Mouse (Mus musculus): ENCODE measurements at regions not wholly inside any gene's neighbourhood (a gene's known extent, or its start where the extent isn't known, plus 50 kb on each side); places are given as distances from the start of the nearest gene placed in this dataset.

DNA sequence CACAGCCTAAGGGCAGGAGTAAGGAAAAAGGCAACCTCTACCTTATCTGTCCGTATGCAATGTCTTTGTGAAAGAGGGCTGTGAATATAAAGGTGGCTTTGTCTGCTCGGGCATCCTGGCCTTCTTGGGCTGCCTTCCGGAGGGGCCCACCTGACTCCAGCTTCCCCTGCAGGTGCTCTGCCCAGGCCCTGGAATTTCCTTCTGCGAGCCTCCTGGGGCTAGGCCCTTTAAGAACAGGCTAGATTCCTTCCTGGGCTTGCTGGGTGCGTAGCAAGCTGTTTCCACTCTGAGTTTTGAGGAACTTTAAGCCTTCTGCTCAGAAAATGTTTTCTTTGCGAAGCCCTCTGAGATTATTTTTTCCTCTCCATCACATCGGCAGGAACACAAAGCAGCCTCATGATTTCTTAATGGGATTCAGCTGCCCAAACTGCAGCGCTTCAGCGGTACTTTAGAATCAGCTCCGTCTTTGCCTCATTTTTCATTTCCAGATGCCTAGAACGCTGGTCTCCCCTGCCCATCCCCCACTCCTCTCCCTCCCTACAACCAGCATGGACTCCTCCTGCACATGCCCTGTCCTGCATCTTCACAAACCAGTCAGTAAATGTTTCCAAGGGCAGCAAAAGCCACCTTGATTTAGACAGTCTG, 72.9 kb upstream of the Frmd6 start:
- peak; percentile 14 to 16 for DNase-seq (ENCODE audit: low spot score in 2 of 2)

- no peak for DNase-seq (ENCODE audit: low spot score in 2 of 2)
These were observed 72.4 kb upstream of the Frmd6 start for GRCm38 (mm10) chr12:70752911-70753290.

DNA sequence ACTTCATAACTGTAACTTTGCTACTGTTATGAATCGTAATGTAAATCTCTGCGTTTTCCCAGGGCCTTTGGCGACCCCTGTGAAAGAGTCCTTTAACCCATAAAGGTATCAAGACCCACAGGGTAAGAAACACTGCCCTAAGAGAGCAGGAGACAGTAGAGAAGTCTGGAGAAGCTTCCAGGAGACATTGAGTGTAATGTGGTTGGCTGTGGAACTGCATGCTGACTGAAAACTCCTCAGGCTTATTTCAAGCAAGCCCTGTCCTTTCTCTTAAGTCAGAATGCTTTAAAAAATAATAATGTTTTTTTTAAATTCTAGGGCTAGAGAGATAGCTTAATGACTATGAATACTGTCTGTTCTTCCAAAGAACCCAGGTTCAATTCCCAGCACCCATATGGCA, 71.9 kb upstream of the Frmd6 start:
- DNase-seq (ENCODE audit: low spot score in 2 of 2) = no peak

- no peak for DNase-seq (ENCODE audit: low spot score in 2 of 2)
These were observed 67.2 kb upstream of the Frmd6 start for GRCm38 (mm10) chr12:70758080-70758479.

DNA sequence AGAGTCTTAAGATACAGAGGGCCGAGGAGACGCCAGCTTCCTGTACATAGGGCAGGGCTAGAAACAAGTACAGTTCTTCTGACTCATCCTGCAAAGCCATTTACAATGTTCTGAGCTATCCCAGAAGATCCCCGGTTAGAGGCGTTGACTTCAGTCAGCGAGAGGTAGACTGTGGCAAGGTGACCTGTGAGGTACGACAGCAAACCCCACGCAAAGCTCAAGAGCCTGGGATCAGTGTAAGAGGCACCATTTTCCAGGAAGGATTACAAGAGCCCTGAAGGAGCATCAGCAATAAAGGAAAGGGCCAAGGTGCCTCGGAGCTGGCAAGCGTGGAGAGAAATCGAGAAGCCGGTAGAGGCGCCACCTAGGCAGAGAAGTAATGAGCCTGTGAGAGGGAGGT, 61.8 kb upstream of the Frmd6 start:
- no peak for DNase-seq (ENCODE audit: low spot score in 2 of 2)

DNA sequence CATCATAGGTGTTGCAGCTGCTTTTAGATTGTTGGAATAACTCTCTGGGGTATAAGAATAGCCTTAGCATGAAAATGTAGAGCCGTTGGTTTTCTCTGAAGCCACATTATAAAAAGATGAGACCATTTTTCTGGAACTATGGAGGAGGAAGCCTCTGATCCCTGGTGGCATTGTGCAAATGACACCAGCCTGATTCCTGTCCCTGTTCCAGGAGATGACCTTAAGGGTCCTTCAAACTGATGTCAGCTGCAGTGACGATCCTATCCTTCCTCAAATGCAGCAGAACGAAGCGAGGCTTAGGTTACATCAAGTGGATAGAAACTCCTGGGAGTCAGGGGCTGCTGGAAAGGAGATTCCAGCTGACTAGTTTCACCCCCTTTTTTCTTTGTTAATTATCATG, 59.0 kb upstream of the Frmd6 start:
- DNase-seq (ENCODE audit: low spot score in 2 of 2) = no peak

- no peak for DNase-seq (ENCODE audit: low spot score in 2 of 2)
These were observed 57.4 kb upstream of the Frmd6 start for GRCm38 (mm10) chr12:70767959-70768358.

DNA sequence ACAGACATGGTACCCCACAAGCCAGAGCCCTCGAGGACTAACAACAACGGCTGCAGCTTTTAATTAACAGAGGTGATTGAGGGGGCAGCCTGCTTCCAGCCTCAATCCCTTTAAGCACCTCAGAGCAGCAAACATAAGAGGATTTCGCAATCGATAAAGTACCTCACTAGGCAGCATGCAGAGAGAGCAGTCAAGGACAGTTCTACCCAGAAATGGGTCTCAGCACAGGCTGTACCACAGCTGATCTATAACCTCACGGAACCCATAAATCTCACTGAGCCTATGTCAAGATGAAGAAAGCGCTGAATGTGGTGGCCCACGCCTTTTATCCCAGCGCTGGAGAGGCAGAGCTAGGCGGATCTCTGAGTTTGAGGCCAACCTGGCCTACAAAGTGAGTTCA, 56.6 kb upstream of the Frmd6 start:
- DNase-seq (ENCODE audit: low spot score in 2 of 2) = no peak

GRCm38 (mm10) chr12:70769538-70770176, 55.7 kb upstream of the Frmd6 start:
- no peak for DNase-seq (ENCODE audit: low spot score in 2 of 2)

- no peak for DNase-seq (ENCODE audit: low spot score in 2 of 2)
These were observed 51.3 kb upstream of the Frmd6 start for GRCm38 (mm10) chr12:70774006-70774405.

- DNase-seq (ENCODE audit: low spot score in 2 of 2) = no peak
These were observed 50.3 kb upstream of the Frmd6 start for GRCm38 (mm10) chr12:70774816-70775591.
